Mouse (Mus musculus): ENCODE data around the gene Rbpj. TPM values are rescaled to one million over a fixed set of nuclear protein-coding genes. Genes with fewer than 3 reads are reported as not detected.

The Rbpj gene
- polyA plus RNA-seq, 1 experiment from 2014 or later, result 42.6 TPM

GRCm38 (mm10) chr5:53691577-53691976 is 225.6 kb downstream of the Rbpj start:
- H3K36me3 ChIP-seq, result no peaks in the 10 kb centered on the region
- H3K27ac ChIP-seq, result no peak overlapping the region
- H3K4me1 ChIP-seq, result no peaks in the 10 kb centered on the region
- no peak overlapping the region for H3K4me2 ChIP-seq
- no peaks in the 10 kb centered on the region for H3K9me3 ChIP-seq
- WGBS, result 68% methylated on average over 3 of the region's 3 CpGs
- no peak for ATAC-seq (ENCODE audit: insufficient number of reproducible peaks, insufficient read depth, low FRiP score, low TSS enrichment, low read depth)
- no peaks in the 10 kb centered on the region for H3K27me3 ChIP-seq
- no peak overlapping the region for H3K4me3 ChIP-seq
- no peak overlapping the region for H3K9ac ChIP-seq

- Histone ChIP-seq H3K36me3 (no peaks in the 10 kb centered on the region), H3K27ac (no peak overlapping the region), H3K4me2 (no peak overlapping the region), H3K9me3 (no peaks in the 10 kb centered on the region), H3K4me1 (no peaks in the 10 kb centered on the region), H3K9ac (no peak overlapping the region), H3K4me3 (no peak overlapping the region), H3K27me3 (no peaks in the 10 kb centered on the region)
- WGBS, result 82% methylated on average over 8 of the region's 8 CpGs
- ATAC-seq (ENCODE audit: insufficient number of reproducible peaks, insufficient read depth, low FRiP score, low TSS enrichment, low read depth), result no peak
Measured at GRCm38 (mm10) chr5:53692100-53692499, 226.1 kb downstream of the Rbpj start.

GRCm38 (mm10) chr5:53692662-53693061 is 226.7 kb downstream of the Rbpj start:
- H3K9ac ChIP-seq, result no peak overlapping the region
- H3K4me2 ChIP-seq, result no peak overlapping the region
- H3K4me1 ChIP-seq, result no peaks in the 10 kb centered on the region
- ATAC-seq (ENCODE audit: insufficient number of reproducible peaks, insufficient read depth, low FRiP score, low TSS enrichment, low read depth), result no peak
- H3K27ac ChIP-seq, result no peak overlapping the region
- H3K36me3 ChIP-seq, result no peaks in the 10 kb centered on the region
- H3K27me3 ChIP-seq, result no peaks in the 10 kb centered on the region
- H3K9me3 ChIP-seq, result no peaks in the 10 kb centered on the region
- no peak overlapping the region for H3K4me3 ChIP-seq
- 91% methylated on average over 1 of the region's 1 CpGs for WGBS

- Histone ChIP-seq H3K9ac (no peak overlapping the region), H3K9me3 (no peaks in the 10 kb centered on the region), H3K27me3 (no peaks in the 10 kb centered on the region), H3K27ac (no peak overlapping the region), H3K4me2 (no peak overlapping the region), H3K36me3 (no peaks in the 10 kb centered on the region), H3K4me3 (no peak overlapping the region), H3K4me1 (no peaks in the 10 kb centered on the region)
- WGBS, result 73% methylated on average over 3 of the region's 3 CpGs
- no peak for ATAC-seq (ENCODE audit: insufficient number of reproducible peaks, insufficient read depth, low FRiP score, low TSS enrichment, low read depth)
Measured at GRCm38 (mm10) chr5:53696701-53697100, 230.7 kb downstream of the Rbpj start.

- ATAC-seq (ENCODE audit: insufficient number of reproducible peaks, insufficient read depth, low FRiP score, low TSS enrichment, low read depth), result no peak
- Histone ChIP-seq H3K4me3 (no peak overlapping the region), H3K9ac (no peak overlapping the region)
Measured at GRCm38 (mm10) chr5:53697794-53698193, 231.8 kb downstream of the Rbpj start.

GRCm38 (mm10) chr5:53702686-53703085 is 236.7 kb downstream of the Rbpj start:
- Histone ChIP-seq H3K4me2 (no peak overlapping the region), H3K4me1 (peaks cover 11% of the 10 kb centered on the region), H3K9ac (no peak overlapping the region), H3K4me3 (no peak overlapping the region), H3K27ac (no peak overlapping the region), H3K36me3 (no peaks in the 10 kb centered on the region), H3K9me3 (no peaks in the 10 kb centered on the region), H3K27me3 (no peaks in the 10 kb centered on the region)
- WGBS, result 84% methylated on average over 14 of the region's 14 CpGs
- no peak for ATAC-seq (ENCODE audit: insufficient number of reproducible peaks, insufficient read depth, low FRiP score, low TSS enrichment, low read depth)

More at GRCm38 (mm10) chr5:53697794-53698193, 231.8 kb downstream of the Rbpj start:
- Histone ChIP-seq H3K27ac (no peak overlapping the region), H3K36me3 (no peaks in the 10 kb centered on the region), H3K4me2 (no peak overlapping the region), H3K4me1 (no peaks in the 10 kb centered on the region), H3K27me3 (no peaks in the 10 kb centered on the region), H3K9me3 (no peaks in the 10 kb centered on the region)
- 82% methylated on average over 9 of the region's 9 CpGs for WGBS

Other genes starting within 250 kb of the Rbpj start
- 77.5 and 87.9 TPM in 2 replicates for gene Smim20, start 199.1 kb upstream of the Rbpj start, polyA plus RNA-seq (2015; fragmentation: Nextera tagmentation; extraction: Ambion mirVana)
- 0.26 and 0.37 TPM in 2 replicates for gene Cckar, start 241.6 kb downstream of the Rbpj start, polyA plus RNA-seq (2015; fragmentation: Nextera tagmentation; extraction: Ambion mirVana)